8 mouse cellular contexts compared by ENCODE assay signal in genomic region chr8:111539422-111540076, GRCm38 (mm10). TPM values are rescaled to one million over a fixed set of nuclear protein-coding genes. Genes with fewer than 3 reads are reported as not detected.
A peak's percentile ranks its signal among the peaks of the same experiment; 100 is the strongest.
DNase-seq lines count a peak whose midpoint lies in the region; ATAC-seq and TF ChIP-seq lines count a peak whose summit lies in the region.

No protein-coding gene starts in this region.

- no peak for TF ChIP-seq CTCF in spleen, adult 2 months (IDR thresholded peaks at IDR 0.05; ENCODE audit: extremely low read depth, insufficient read depth, insufficient read length, insufficient replicate concordance)
- no peak for TF ChIP-seq CTCF in intestine, postnatal 0 days (IDR thresholded peaks at IDR 0.05; ENCODE audit: low read depth)

- no peaks in the 10 kb centered on the region for H3K9me3 ChIP-seq in forebrain, embryonic 15.5 days
- H3K9me3 ChIP-seq in intestine, postnatal 0 days (ENCODE audit: control insufficient read depth): no peaks in the 10 kb centered on the region
- no peaks in the 10 kb centered on the region for H3K9me3 ChIP-seq in neural tube, embryonic 12.5 days

- ATAC-seq in forebrain, embryonic 15.5 days (replicated peaks): no peak
- no peak for ATAC-seq in intestine, postnatal 0 days
- no peak for ATAC-seq in neural tube, embryonic 12.5 days (ENCODE audit: low FRiP score, low read depth)

- H3K9ac ChIP-seq in forebrain, embryonic 15.5 days (replicated peaks): peak overlapping the region; percentile 9
- H3K9ac ChIP-seq in intestine, postnatal 0 days (ENCODE audit: low read depth, low read length): no peak overlapping the region
- H3K9ac ChIP-seq in neural tube, embryonic 12.5 days: peak overlapping the region; percentile 22; the same call in 1 of the 2 replicates

- DNase-seq in spleen, adult 2 months (ENCODE audit: low read depth in 1 of 2, low spot score in 2 of 2): no peak
- no peak for DNase-seq in spleen, adult 12 weeks (ENCODE audit: low spot score)
- DNase-seq in B cell, adult 2 months: no peak
- no peak for DNase-seq in c-Kit-positive CD71-positive TER-119-positive erythroid progenitor cells, embryonic 14.5 days (ENCODE audit: low spot score)
- DNase-seq in cerebellum, adult 11 months: no peak

- H3K36me3 ChIP-seq in spleen, adult 2 months (ENCODE audit: control insufficient read depth, insufficient read depth, low read length): no peaks in the 10 kb centered on the region
- no peaks in the 10 kb centered on the region for H3K36me3 ChIP-seq in forebrain, embryonic 15.5 days
- no peaks in the 10 kb centered on the region for H3K36me3 ChIP-seq in intestine, postnatal 0 days (ENCODE audit: control insufficient read depth, insufficient read depth)
- H3K36me3 ChIP-seq in neural tube, embryonic 12.5 days: peaks cover 6% of the 10 kb centered on the region; the same call in 1 of the 2 replicates

- 0 out of 2 replicates have a peak overlapping the region, but pooled peaks have one; percentile 27 for H3K27ac ChIP-seq in spleen, adult 2 months (ENCODE audit: insufficient read depth, low read length)
- no peak overlapping the region for H3K27ac ChIP-seq in forebrain, embryonic 15.5 days (replicated peaks)
- no peak overlapping the region for H3K27ac ChIP-seq in intestine, postnatal 0 days (ENCODE audit: low read depth, low read length)
- no peak overlapping the region for H3K27ac ChIP-seq in neural tube, embryonic 12.5 days

- H3K4me2 ChIP-seq in forebrain, embryonic 15.5 days (replicated peaks): peak overlapping the region; percentile 95
- H3K4me2 ChIP-seq in intestine, postnatal 0 days (replicated peaks; ENCODE audit: low read depth): peak overlapping the region; percentile 17
- peak overlapping the region; percentile 81 for H3K4me2 ChIP-seq in neural tube, embryonic 12.5 days (replicated peaks)

- H3K4me1 ChIP-seq in spleen, adult 2 months (ENCODE audit: control insufficient read depth, insufficient read depth, insufficient read length): peaks cover 3% of the 10 kb centered on the region
- peaks cover 55% of the 10 kb centered on the region for H3K4me1 ChIP-seq in forebrain, embryonic 15.5 days
- H3K4me1 ChIP-seq in intestine, postnatal 0 days (replicated peaks; ENCODE audit: control insufficient read depth, insufficient read depth, low read length): peaks cover 6% of the 10 kb centered on the region; the same call in 1 of the 2 replicates
- peaks cover 33% of the 10 kb centered on the region for H3K4me1 ChIP-seq in neural tube, embryonic 12.5 days

- no peak overlapping the region for H3K4me3 ChIP-seq in spleen, adult 2 months (ENCODE audit: extremely low read depth, insufficient read depth, insufficient read length)
- H3K4me3 ChIP-seq in forebrain, embryonic 15.5 days: peak overlapping the region; percentile 100
- H3K4me3 ChIP-seq in intestine, postnatal 0 days (ENCODE audit: low read depth, low read length): no peak overlapping the region
- H3K4me3 ChIP-seq in neural tube, embryonic 12.5 days: peak overlapping the region; percentile 30

- 17% methylated on average over 10 of the region's 10 CpGs for WGBS in spleen, adult 2 months
- 59% methylated on average over 10 of the region's 10 CpGs for WGBS in forebrain, embryonic 15.5 days
- 60% methylated on average over 10 of the region's 10 CpGs for WGBS in intestine, postnatal 0 days
- WGBS in neural tube, embryonic 12.5 days: 63% methylated on average over 10 of the region's 10 CpGs

- no peak for TF ChIP-seq POLR2A in spleen, adult 2 months (IDR thresholded peaks at IDR 0.05; ENCODE audit: low read depth, low read length)

- no peaks in the 10 kb centered on the region for H3K27me3 ChIP-seq in spleen, adult 2 months (ENCODE audit: control insufficient read depth, insufficient read depth, low read length)
- no peaks in the 10 kb centered on the region for H3K27me3 ChIP-seq in forebrain, embryonic 15.5 days
- no peaks in the 10 kb centered on the region for H3K27me3 ChIP-seq in intestine, postnatal 0 days (replicated peaks; ENCODE audit: control insufficient read depth, insufficient read depth, low read length)
- H3K27me3 ChIP-seq in neural tube, embryonic 12.5 days (replicated peaks): no peaks in the 10 kb centered on the region

RNA-seq across cellular contexts. Expression of gene Znrf1, which starts 3.7 kb away (rescaled TPM):
- polyA plus RNA-seq in spleen, adult 2 months (2012; rRNA removed): 62.9 and 73.2 TPM in 2 replicates
- polyA plus RNA-seq in forebrain, embryonic 15.5 days (2015; fragmentation: Nextera tagmentation; extraction: Ambion mirVana): 99.8 and 102 TPM in 2 replicates
- 11.7 and 13.3 TPM in 2 replicates for polyA plus RNA-seq in intestine, postnatal 0 days (2015; fragmentation: Nextera tagmentation; extraction: Ambion mirVana)
- polyA plus RNA-seq in neural tube, embryonic 12.5 days (2016; fragmentation: Nextera tagmentation; extraction: Ambion mirVana): 113 and 118 TPM in 2 replicates

RNA-seq across cellular contexts. Expression of gene Wdr59, which starts 17.7 kb away (rescaled TPM):
- 4.6 and 5.0 TPM in 2 replicates for polyA plus RNA-seq in spleen, adult 2 months (2012; rRNA removed)
- 8.6 and 9.1 TPM in 2 replicates for polyA plus RNA-seq in forebrain, embryonic 15.5 days (2015; fragmentation: Nextera tagmentation; extraction: Ambion mirVana)
- 1.3 and 1.4 TPM in 2 replicates for polyA plus RNA-seq in intestine, postnatal 0 days (2015; fragmentation: Nextera tagmentation; extraction: Ambion mirVana)
- 6.3 and 6.8 TPM in 2 replicates for polyA plus RNA-seq in neural tube, embryonic 12.5 days (2016; fragmentation: Nextera tagmentation; extraction: Ambion mirVana)

Comparison
In these comparisons a context has a peak if more than half of its experiments do, and no peak if none do; other contexts are left out.
1. H3K4me3 ChIP-seq: peak in forebrain, embryonic 15.5 days (single experiment) and neural tube, embryonic 12.5 days (single experiment); none in spleen, adult 2 months (single experiment) and intestine, postnatal 0 days (single experiment).
2. H3K4me2 ChIP-seq: peak in every context shown above with its lines; median percentile 95 in forebrain, embryonic 15.5 days; 81 in neural tube, embryonic 12.5 days; 17 in intestine, postnatal 0 days.